Mouse (Mus musculus) limb, embryonic 14.5 days (tissue): Measurements from ENCODE around the gene Pan3. TPM values are rescaled to one million over a fixed set of nuclear protein-coding genes. Genes with fewer than 3 reads are reported as not detected.

ENCODE experiments used
- ATAC-seq: fragments of 200-750 bp; cut with Nextera tagmentation; 2 replicates; pipeline ENCODE4 v1.8.0; 2017; ENCODE audit warnings: low read depth, moderate number of reproducible peaks, moderate TSS enrichment; ENCODE audit not compliant: low FRiP score
- DNase-seq: peaks from one replicate; pipeline ENCODE4 v3.0.0-alpha.2; 2015; ENCODE audit warnings: low spot score
- H3K27ac ChIP-seq: fragments of 300-500 bp; sonication (generic); replicated peaks from 2 replicates; pipeline ENCODE4 v1.5.1; 2014; ENCODE audit warnings: low read depth, mild to moderate bottlenecking, low read length, moderate library complexity, mixed read lengths
- H3K27me3 ChIP-seq: fragments of 300-500 bp; sonication (generic); 2 replicates; pipeline ENCODE4 v1.6.1; 2014; ENCODE audit warnings: low read length, mixed read lengths; ENCODE audit not compliant: control insufficient read depth, insufficient read depth
- H3K36me3 ChIP-seq: fragments of 300-500 bp; sonication (generic); 2 replicates; pipeline ENCODE4 v1.6.1; 2014; ENCODE audit warnings: mild to moderate bottlenecking, low read length, moderate library complexity, mixed read lengths; ENCODE audit not compliant: control insufficient read depth, insufficient read depth
- H3K4me1 ChIP-seq: fragments of 300-500 bp; sonication (generic); 2 replicates; pipeline ENCODE4 v1.6.1; 2014; ENCODE audit warnings: antibody characterized with exemption, low read length, mixed read lengths; ENCODE audit not compliant: control insufficient read depth, insufficient read depth
- H3K4me2 ChIP-seq: fragments of 300-500 bp; sonication (generic); replicated peaks from 2 replicates; pipeline ENCODE4 v1.6.1; 2014; ENCODE audit warnings: low read depth, mild to moderate bottlenecking, low read length, moderate library complexity; ENCODE audit not compliant: severe bottlenecking
- H3K4me3 ChIP-seq: fragments of 300-500 bp; sonication (generic); replicated peaks from 2 replicates; pipeline ENCODE4 v1.5.1; 2014; ENCODE audit warnings: low read length
- H3K9ac ChIP-seq: fragments of 300-500 bp; sonication (generic); 2 replicates; pipeline ENCODE4 v1.6.1; 2014; ENCODE audit warnings: mild to moderate bottlenecking, low read depth, low read length, moderate library complexity; ENCODE audit not compliant: severe bottlenecking
- H3K9me3 ChIP-seq: fragments of 300-500 bp; sonication (generic); 2 replicates; pipeline ENCODE4 v1.6.1; 2016; ENCODE audit warnings: low read length; ENCODE audit not compliant: control insufficient read depth
- POLR2A ChIP-seq: fragments of 200-500 bp; IDR thresholded peaks from 2 replicates; pipeline ENCODE4 v1.8.0; 2012; ENCODE audit warnings: inconsistent platforms, mild to moderate bottlenecking, moderate library complexity, borderline replicate concordance; ENCODE audit not compliant: insufficient read depth, insufficient read length; ENCODE audit errors: extremely low read depth
- WGBS: fragments of 180-500 bp; shearing (Covaris S2); extraction: QIAGEN DNeasy Blood & Tissue Kit; methylation state at CpG from one replicate; pipeline ENCODE4 v1.1.7; 2014; 5-methylcytosine and 5-hydroxymethylcytosine counted together
- polyA plus RNA-seq, 2 experiments: library from polyadenylated mRNA; depleted of rRNA in 1 of 2; stranded (reverse) in 1 of 2; unstranded in 1 of 2; fragments of >200 nt; fragmentation: Nextera tagmentation in 1 of 2; extraction: Ambion mirVana in 1 of 2; gene quantifications; 2 replicates each; pipeline versions ENCODE4 v1.2.1 to v1.2.3; 2012 to 2014

The Pan3 gene
- polyA plus RNA-seq, 2 experiments, result 46.7 to 60.7 TPM

DNA sequence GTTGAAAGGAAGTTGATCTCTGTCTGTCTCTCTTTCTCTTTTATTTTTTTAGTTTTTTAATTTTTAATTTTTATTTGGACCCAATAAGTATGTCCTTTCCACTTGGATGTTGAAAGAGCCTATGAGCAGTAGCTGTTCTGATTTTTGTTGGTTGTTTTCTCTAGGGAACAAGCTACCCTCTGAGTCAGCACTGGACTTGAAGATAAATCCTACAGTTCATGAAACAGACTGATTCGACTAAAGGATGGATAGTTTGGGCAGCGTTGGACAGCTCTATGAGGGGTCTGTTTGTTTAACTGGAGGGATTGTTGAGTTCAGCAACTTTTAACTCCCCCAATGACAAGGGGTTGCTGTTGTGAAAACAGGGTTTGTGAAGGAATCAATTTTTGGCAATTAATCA is 73.0 kb downstream of the Pan3 start:
- Histone ChIP-seq H3K36me3 (peaks cover 5% of the 10 kb centered on the region; the same call in 1 of the 2 replicates), H3K4me2 (no peak overlapping the region), H3K9ac (no peak overlapping the region), H3K27ac (no peak overlapping the region), H3K27me3 (no peaks in the 10 kb centered on the region), H3K9me3 (no peaks in the 10 kb centered on the region), H3K4me3 (no peak overlapping the region), H3K4me1 (peaks cover 3% of the 10 kb centered on the region; the same call in 1 of the 2 replicates)
- no peak for TF ChIP-seq POLR2A
- no peak for DNase-seq
- 94% methylated on average over 2 of the region's 2 CpGs for WGBS
- no peak for ATAC-seq

DNA sequence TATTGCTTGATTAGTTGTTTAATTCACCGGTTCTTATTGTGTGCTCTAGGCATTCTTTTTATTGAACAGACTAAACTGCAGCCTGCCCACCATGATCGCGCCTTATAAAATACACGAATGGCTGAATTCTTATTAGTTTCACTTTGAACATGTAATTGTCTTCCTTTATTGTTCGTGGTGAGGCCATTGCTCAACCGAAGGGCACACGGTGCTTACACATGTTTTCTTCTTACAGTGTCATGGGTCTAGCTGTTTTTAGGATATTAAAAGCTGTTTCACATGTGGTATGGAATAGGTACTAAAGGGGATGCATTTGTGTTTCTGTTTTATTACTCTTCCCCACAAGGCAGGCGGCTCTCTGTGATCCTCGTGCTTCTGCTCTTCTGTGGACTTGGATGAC is 81.4 kb downstream of the Pan3 start:
- 53% methylated on average over 9 of the region's 9 CpGs for WGBS
- no peak for ATAC-seq
- no peaks in the 10 kb centered on the region for H3K36me3 ChIP-seq
- no peaks in the 10 kb centered on the region for H3K9me3 ChIP-seq
- H3K4me2 ChIP-seq, result no peak overlapping the region
- no peaks in the 10 kb centered on the region for H3K27me3 ChIP-seq
- H3K9ac ChIP-seq, result no peak overlapping the region
- H3K4me3 ChIP-seq, result no peak overlapping the region
- no peak for TF ChIP-seq POLR2A
- no peak for DNase-seq
- no peak overlapping the region for H3K27ac ChIP-seq
- H3K4me1 ChIP-seq, result no peaks in the 10 kb centered on the region

DNA sequence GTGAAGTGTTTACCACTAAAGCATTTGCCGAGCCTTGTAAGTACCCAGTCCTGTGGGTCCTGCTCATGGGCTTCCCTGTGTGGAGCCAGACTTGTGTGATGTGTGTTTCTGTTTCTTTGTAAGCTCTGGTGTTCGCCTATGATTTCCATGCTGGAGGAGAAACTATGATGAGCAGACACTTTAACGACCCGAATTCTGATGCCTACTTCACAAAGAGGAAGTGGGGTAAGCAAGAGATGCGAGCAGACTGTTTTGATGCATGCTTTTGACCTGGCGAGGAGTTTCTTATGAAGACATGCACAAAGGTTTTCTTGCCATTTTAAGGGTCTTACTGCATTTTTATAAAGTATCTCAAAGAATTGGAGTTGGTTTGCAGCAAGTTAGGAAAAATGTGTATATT is 97.0 kb downstream of the Pan3 start:
- H3K27ac ChIP-seq, result no peak overlapping the region
- ATAC-seq (no peak), DNase-seq (no peak)
- no peaks in the 10 kb centered on the region for H3K27me3 ChIP-seq
- no peak overlapping the region for H3K4me2 ChIP-seq
- H3K4me1 ChIP-seq, result no peaks in the 10 kb centered on the region
- no peak overlapping the region for H3K9ac ChIP-seq
- H3K4me3 ChIP-seq, result no peak overlapping the region
- 83% methylated on average over 6 of the region's 6 CpGs for WGBS
- no peak for TF ChIP-seq POLR2A
- H3K36me3 ChIP-seq, result peaks cover 70% of the 10 kb centered on the region
- no peaks in the 10 kb centered on the region for H3K9me3 ChIP-seq

GRCm38 (mm10) chr5:147527788-147528187 is 97.8 kb downstream of the Pan3 start:
- H3K9me3 ChIP-seq, result no peaks in the 10 kb centered on the region
- H3K36me3 ChIP-seq, result peaks cover 63% of the 10 kb centered on the region
- H3K27ac ChIP-seq, result no peak overlapping the region
- DNase-seq (no peak), ATAC-seq (no peak)
- 97% methylated on average over 3 of the region's 3 CpGs for WGBS
- H3K27me3 ChIP-seq, result no peaks in the 10 kb centered on the region
- TF ChIP-seq POLR2A, result no peak
- no peak overlapping the region for H3K4me3 ChIP-seq
- H3K4me1 ChIP-seq, result no peaks in the 10 kb centered on the region
- no peak overlapping the region for H3K4me2 ChIP-seq
- no peak overlapping the region for H3K9ac ChIP-seq

DNA sequence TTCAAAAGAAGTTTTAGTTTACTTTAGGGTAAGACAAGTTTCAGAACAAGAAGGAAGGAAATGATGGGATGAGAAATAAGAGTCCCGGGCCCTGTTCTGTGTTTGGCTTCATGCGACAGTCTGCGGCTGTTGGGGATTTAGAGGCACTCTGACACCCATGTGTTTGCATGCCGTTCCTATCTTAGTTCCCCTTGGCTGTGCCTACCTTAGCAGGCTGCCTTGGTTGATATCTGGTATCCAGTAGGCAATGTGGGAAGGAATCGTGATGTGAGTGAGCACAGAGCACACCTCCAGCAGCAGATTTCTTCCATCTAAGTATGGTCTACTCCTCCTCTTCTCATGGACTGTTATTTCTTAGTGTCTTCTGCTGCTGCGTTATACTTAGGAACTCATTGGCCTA is 102.1 kb downstream of the Pan3 start:
- no peak for TF ChIP-seq POLR2A
- Histone ChIP-seq H3K9me3 (no peaks in the 10 kb centered on the region), H3K4me3 (no peak overlapping the region), H3K27ac (no peak overlapping the region), H3K9ac (no peak overlapping the region), H3K4me2 (no peak overlapping the region), H3K27me3 (no peaks in the 10 kb centered on the region), H3K36me3 (peaks cover 54% of the 10 kb centered on the region), H3K4me1 (no peaks in the 10 kb centered on the region)
- 93% methylated on average over 6 of the region's 6 CpGs for WGBS
- ATAC-seq (no peak), DNase-seq (no peak)

DNA sequence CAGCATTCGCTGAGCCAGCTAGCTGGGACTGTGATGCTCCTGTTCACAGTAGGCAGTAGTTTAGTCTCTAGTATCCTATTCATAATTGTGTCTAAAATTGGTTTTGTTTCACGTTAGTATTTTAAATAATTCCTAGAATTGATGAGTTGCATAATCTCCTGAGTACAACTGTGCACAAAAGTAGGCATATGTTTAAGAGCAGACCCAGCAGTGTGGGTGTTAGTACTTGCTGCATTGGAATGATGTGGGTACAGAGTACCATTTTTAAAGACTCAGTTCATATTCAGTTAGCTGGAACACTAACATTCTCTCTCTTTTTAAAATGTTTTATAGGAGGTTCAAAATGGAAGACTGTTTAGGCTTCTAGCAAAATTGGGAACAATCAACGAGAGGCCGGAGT is 109.4 kb downstream of the Pan3 start:
- no peak overlapping the region for H3K9ac ChIP-seq
- 82% methylated on average over 4 of the region's 4 CpGs for WGBS
- H3K36me3 ChIP-seq, result peaks cover 68% of the 10 kb centered on the region
- H3K27ac ChIP-seq, result no peak overlapping the region
- no peak for TF ChIP-seq POLR2A
- H3K4me2 ChIP-seq, result no peak overlapping the region
- no peaks in the 10 kb centered on the region for H3K4me1 ChIP-seq
- DNase-seq (no peak), ATAC-seq (no peak)
- no peaks in the 10 kb centered on the region for H3K9me3 ChIP-seq
- H3K4me3 ChIP-seq, result no peak overlapping the region
- no peaks in the 10 kb centered on the region for H3K27me3 ChIP-seq
